Mouse (Mus musculus) heart, postnatal 14 days (tissue): ENCODE results near the gene Olfr606. TPM values are rescaled to one million over a fixed set of nuclear protein-coding genes. Genes with fewer than 3 reads are reported as not detected.
"Not testable (repeated sequence)": the region's sequence is repeated elsewhere in the genome, so short reads cannot be mapped to it uniquely, and the experiment has no call there.

Source experiments
- DNase-seq, 2 experiments: peaks; one replicate each; pipeline ENCODE4 v3.0.0; 2021 to 2022
- intact Hi-C: fragments of 180-260 bp; cut with DNase I; formaldehyde crosslinking; loops from one replicate; pipeline ENCODE4 v1.15.1; 2025
- long read RNA-seq, 2 experiments: library from polyadenylated mRNA; stranded (forward); transcript quantifications; one replicate each; pipeline ENCODE4 v2.0.0; 2021
- microRNA-seq, 2 experiments: library from miRNA; unstranded; fragments of <30 nt; microRNA quantifications; one replicate each; pipeline ENCODE4 v1.2.0; 2021 to 2022
- total RNA-seq, 2 experiments: library from RNA; stranded (reverse); gene quantifications; 2 replicates each; pipeline ENCODE4 v1.2.3; 2021

The Olfr606 gene
- total RNA-seq = not detected
- long read RNA-seq, experiment 1 = 0 reads
- long read RNA-seq, experiment 2 = 0 reads

GRCm38 (mm10) chr7:103448746-103449145, at the start of gene Olfr606:
Gene Olfr606 (plus strand): TSS chr7:103449046.
- intact Hi-C loops = no loop called here
- DNase-seq = no peak

- intact Hi-C loops, DNase-seq: not testable (repeated sequence)
These were observed 42.3 kb upstream of the Olfr606 start for GRCm38 (mm10) chr7:103406521-103407055.

DNA sequence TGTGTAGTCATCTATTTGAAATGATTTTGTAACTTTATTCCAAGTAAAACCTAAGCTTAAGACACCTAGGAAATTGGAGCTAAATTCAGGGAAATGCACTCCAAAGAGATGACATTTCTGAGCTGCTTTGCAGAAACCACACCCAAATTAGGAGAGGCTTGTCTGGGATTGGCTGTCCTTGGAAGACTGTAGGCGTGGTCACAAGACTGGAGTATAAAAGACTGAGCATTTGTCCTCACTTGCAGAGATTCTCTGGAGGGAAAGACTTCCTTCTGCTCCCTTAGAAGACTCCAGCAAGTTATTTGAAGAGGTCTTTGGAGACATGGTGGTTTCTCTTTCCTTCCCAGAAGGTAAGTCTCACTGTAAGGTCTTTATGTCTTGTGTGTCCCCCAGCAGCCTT, 34.1 kb upstream of the Olfr606 start, which contains the start of gene Usp17lc:
Gene Usp17lc, plus strand, starts transcription at position 301 of the 400 bp plus-strand sequence.
- intact Hi-C loops, DNase-seq: not testable (repeated sequence)

- no peak for DNase-seq
- intact Hi-C loops = no loop called here
These were observed 3.5 kb upstream of the Olfr606 start, which contains the start of gene Olfr605 for GRCm38 (mm10) chr7:103445339-103445738. Gene Olfr605 (minus strand): TSS chr7:103445439.

- intact Hi-C loops = no loop called here
These were observed 11.7 kb downstream of the Olfr606 start for GRCm38 (mm10) chr7:103460590-103460989.

DNA sequence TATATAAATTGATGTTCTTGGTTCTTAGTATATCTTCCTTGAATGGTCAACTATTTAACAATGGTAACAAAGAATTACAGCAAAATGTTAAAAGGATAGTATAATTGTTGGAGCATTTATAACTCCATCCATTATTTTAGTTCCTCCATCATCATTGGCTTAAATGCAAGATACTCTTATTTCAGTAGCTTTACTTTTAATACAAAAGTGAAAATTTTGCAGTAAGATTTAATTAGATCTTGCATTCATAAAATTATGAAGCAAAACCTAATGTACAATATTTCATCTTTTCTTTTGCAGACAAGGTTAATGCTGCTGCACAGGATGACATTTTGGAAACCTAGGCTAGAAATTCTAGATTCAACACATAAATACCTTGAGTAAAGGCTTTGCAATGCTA, 20.7 kb downstream of the Olfr606 start, which contains the start of gene Olfr608:
Gene Olfr608, plus strand, starts transcription at position 301 of the 400 bp plus-strand sequence.
- intact Hi-C loops = no loop called here
- DNase-seq = no peak

More at GRCm38 (mm10) chr7:103460590-103460989, 11.7 kb downstream of the Olfr606 start:
- DNase-seq = peak in 1 of 2 experiments; percentile 26

DNA sequence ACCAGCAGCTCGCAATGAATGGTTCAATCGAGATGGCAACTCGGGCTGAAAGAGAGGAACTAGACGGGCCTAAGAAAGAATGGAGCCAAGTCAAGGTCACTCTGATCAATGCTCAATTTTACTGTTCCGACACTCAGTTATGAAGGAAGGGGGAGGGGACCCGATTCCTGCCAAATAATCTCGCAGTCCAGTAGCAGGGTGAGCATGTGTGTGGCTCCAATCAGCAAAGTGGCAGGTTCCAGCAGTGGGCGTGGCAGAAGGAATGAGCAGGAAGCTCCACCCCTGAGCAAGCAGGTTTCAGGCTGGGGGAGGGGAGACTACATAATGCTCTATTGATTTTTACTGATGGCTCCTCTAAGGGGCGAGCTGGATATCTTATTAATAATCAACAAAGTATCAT, 28.3 kb downstream of the Olfr606 start:
- intact Hi-C loops, DNase-seq: not testable (repeated sequence)

GRCm38 (mm10) chr7:103497962-103498361, 49.1 kb downstream of the Olfr606 start, which contains the start of gene Olfr609:
Gene Olfr609 (minus strand): TSS chr7:103498062.
- intact Hi-C loops = no loop called here

More at GRCm38 (mm10) chr7:103497962-103498361, 49.1 kb downstream of the Olfr606 start, which contains the start of gene Olfr609:
- no peak for DNase-seq

Small RNAs within 50 kb of the gene (microRNA-seq; reads per million reads assigned to microRNA genes)
- gene Gm25774 = 0 reads per million in 2 experiments

Other genes with a start within 250 kb of the Olfr606 start
- gene Olfr593, start 237.2 kb upstream of the Olfr606 start, total RNA-seq = not detected
- not detected for gene Olfr594, start 232.1 kb upstream of the Olfr606 start, total RNA-seq
- gene Usp17ld, start 196.5 kb upstream of the Olfr606 start, total RNA-seq = not detected
- not detected for gene Olfr596, start 143.4 kb upstream of the Olfr606 start, total RNA-seq
- not detected for gene Olfr597, start 132.7 kb upstream of the Olfr606 start, total RNA-seq
- gene Olfr598, start 125.5 kb upstream of the Olfr606 start, total RNA-seq = not detected
- not detected for gene Olfr599, start 113.1 kb upstream of the Olfr606 start, total RNA-seq
- not detected for gene Olfr600, start 99.4 kb upstream of the Olfr606 start, total RNA-seq
- gene Olfr601, start 86.4 kb upstream of the Olfr606 start, total RNA-seq = not detected
- not detected for gene Olfr603, start 62.9 kb upstream of the Olfr606 start, total RNA-seq
- not detected for gene Usp17lc, start 34.0 kb upstream of the Olfr606 start, total RNA-seq
- gene Olfr605, start 3.6 kb upstream of the Olfr606 start, total RNA-seq = not detected
- gene Olfr607, start 15.1 kb downstream of the Olfr606 start, total RNA-seq = not detected
- not detected for gene Olfr608, start 20.8 kb downstream of the Olfr606 start, total RNA-seq
- gene Olfr609, start 49.0 kb downstream of the Olfr606 start, total RNA-seq = not detected
- gene Olfr610, start 63.1 kb downstream of the Olfr606 start, total RNA-seq = not detected
- gene Olfr611, start 71.8 kb downstream of the Olfr606 start, total RNA-seq = not detected
- not detected for gene Olfr612, start 93.7 kb downstream of the Olfr606 start, total RNA-seq
- not detected for gene Olfr613, start 99.0 kb downstream of the Olfr606 start, total RNA-seq
- not detected for gene Olfr615, start 107.0 kb downstream of the Olfr606 start, total RNA-seq
- gene Olfr616, start 120.1 kb downstream of the Olfr606 start, total RNA-seq = not detected
- gene Olfr617, start 124.0 kb downstream of the Olfr606 start, total RNA-seq = not detected
- gene Olfr618, start 141.1 kb downstream of the Olfr606 start, total RNA-seq = not detected
- not detected for gene Olfr619, start 151.5 kb downstream of the Olfr606 start, total RNA-seq
- not detected for gene Olfr620, start 163.5 kb downstream of the Olfr606 start, total RNA-seq
- gene Olfr622, start 193.7 kb downstream of the Olfr606 start, total RNA-seq = not detected
- not detected for gene Olfr623, start 214.7 kb downstream of the Olfr606 start, total RNA-seq
- gene Olfr624, start 222.1 kb downstream of the Olfr606 start, total RNA-seq = not detected
- gene Olfr625-ps1, start 233.7 kb downstream of the Olfr606 start, total RNA-seq = not detected